Comparison of ENCODE assay signal across 19 mouse cellular contexts in the genomic region with DNA sequence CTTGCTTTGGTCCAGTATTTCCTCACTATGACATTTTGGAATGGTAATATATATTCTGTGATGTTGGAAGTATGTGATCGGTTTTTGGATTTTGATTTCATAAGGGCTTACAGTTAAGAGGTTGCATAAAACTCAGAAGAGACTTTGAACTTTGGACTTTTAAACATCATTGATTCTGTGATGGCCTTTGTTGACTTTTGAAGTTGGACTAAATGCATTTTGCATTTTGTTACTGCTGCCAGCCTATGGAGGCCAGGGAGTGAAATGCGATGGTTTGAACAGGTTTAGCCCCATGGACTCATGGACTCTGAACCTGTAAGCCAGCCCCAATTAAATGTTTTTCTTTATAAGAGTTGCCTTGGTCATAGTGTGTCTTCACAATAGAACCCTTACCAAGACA. TPM values are rescaled to one million over a fixed set of nuclear protein-coding genes. Genes with fewer than 3 reads are reported as not detected.
A peak's percentile ranks its signal among the peaks of the same experiment; 100 is the strongest.
DNase-seq lines count a peak whose midpoint lies in the region; ATAC-seq and TF ChIP-seq lines count a peak whose summit lies in the region.
"Had no signal": no experiment of that assay in that cellular context is flagged by ENCODE, and none has a peak within 500 bp of the region (broad histone marks: within the 10 kb centered on the region; RNA-seq: fewer than 3 reads in every experiment).

No protein-coding gene starts in this region.

- H3K27me3 ChIP-seq in liver, adult 2 months (ENCODE audit: control insufficient read depth, insufficient read depth, low read length) = no peaks in the 10 kb centered on the region
- no peaks in the 10 kb centered on the region for H3K27me3 ChIP-seq in liver, embryonic 12.5 days (replicated peaks)
- no peaks in the 10 kb centered on the region for H3K27me3 ChIP-seq in liver, postnatal 0 days (ENCODE audit: insufficient read depth, low read length)
- H3K27me3 ChIP-seq in liver, embryonic 11.5 days (replicated peaks; ENCODE audit: control insufficient read depth, insufficient read depth, low read length) = no peaks in the 10 kb centered on the region
- H3K27me3 ChIP-seq: CH12.LX, Patski had no signal

- no peaks in the 10 kb centered on the region for H3K36me3 ChIP-seq in liver, adult 2 months (ENCODE audit: control insufficient read depth, insufficient read depth, low read length)
- no peaks in the 10 kb centered on the region for H3K36me3 ChIP-seq in liver, embryonic 12.5 days
- H3K36me3 ChIP-seq in liver, postnatal 0 days (replicated peaks; ENCODE audit: insufficient read depth, low read length) = no peaks in the 10 kb centered on the region
- H3K36me3 ChIP-seq in liver, embryonic 11.5 days (ENCODE audit: control insufficient read depth, insufficient read depth, low read length) = no peaks in the 10 kb centered on the region
- H3K36me3 ChIP-seq: G1E had no signal

- DNase-seq in liver, adult 2 months (ENCODE audit: extremely low read depth, low read depth, low spot score) = peak; percentile 99
- DNase-seq in liver, postnatal 0 days = no peak
- no peak for DNase-seq in liver, embryonic 11.5 days (ENCODE audit: low spot score)
- DNase-seq: adrenal gland, adult 2 months; adrenal gland, adult 8-10 months; adrenal gland, postnatal 10 days; adrenal gland, postnatal 14 days; adrenal gland, postnatal 25 days; adrenal gland, postnatal 36 days; B cell, adult 2 months; cerebellum, adult 11 months; cerebellum, adult 11-12 months; cerebellum, adult 18-20 months had no signal

- peak overlapping the region; percentile 95 for H3K27ac ChIP-seq in liver, adult 2 months (replicated peaks; ENCODE audit: insufficient read depth, low read depth, low read length)
- no peak overlapping the region for H3K27ac ChIP-seq in liver, embryonic 12.5 days
- no peak overlapping the region for H3K27ac ChIP-seq in liver, postnatal 0 days (ENCODE audit: low read depth)
- no peak overlapping the region for H3K27ac ChIP-seq in liver, embryonic 11.5 days (ENCODE audit: low read depth, low read length)

- TF ChIP-seq EP300 in liver, postnatal 0 days (IDR thresholded peaks at IDR 0.05; ENCODE audit: low read depth) = no peak

- H3K4me3 ChIP-seq in liver, adult 2 months (ENCODE audit: insufficient read depth, low read depth, low read length) = no peak overlapping the region
- no peak overlapping the region for H3K4me3 ChIP-seq in liver, embryonic 12.5 days
- no peak overlapping the region for H3K4me3 ChIP-seq in liver, postnatal 0 days (ENCODE audit: low read depth, low read length)
- no peak overlapping the region for H3K4me3 ChIP-seq in liver, embryonic 11.5 days (ENCODE audit: low read depth, low read length)

- H3K4me2 ChIP-seq in liver, embryonic 12.5 days = no peak overlapping the region
- H3K4me2 ChIP-seq in liver, postnatal 0 days (ENCODE audit: low read depth, low read length) = no peak overlapping the region
- no peak overlapping the region for H3K4me2 ChIP-seq in liver, embryonic 11.5 days

- H3K4me1 ChIP-seq in liver, adult 2 months (ENCODE audit: control insufficient read depth, insufficient read depth, low read length) = peaks cover 15% of the 10 kb centered on the region
- H3K4me1 ChIP-seq in liver, embryonic 12.5 days = peaks cover 13% of the 10 kb centered on the region
- H3K4me1 ChIP-seq in liver, postnatal 0 days (ENCODE audit: insufficient read depth) = peaks cover 4% of the 10 kb centered on the region
- H3K4me1 ChIP-seq in liver, embryonic 11.5 days (replicated peaks; ENCODE audit: control insufficient read depth, insufficient read depth, low read length) = no peaks in the 10 kb centered on the region; the same call in 1 of the 2 replicates

- no peaks in the 10 kb centered on the region for H3K9me3 ChIP-seq in liver, embryonic 12.5 days (replicated peaks)
- no peaks in the 10 kb centered on the region for H3K9me3 ChIP-seq in liver, postnatal 0 days (ENCODE audit: low read length)
- no peaks in the 10 kb centered on the region for H3K9me3 ChIP-seq in liver, embryonic 11.5 days (ENCODE audit: control insufficient read depth, low read length)

- TF ChIP-seq CTCF in liver, adult 2 months (IDR thresholded peaks at IDR 0.05; ENCODE audit: low read depth, low read length) = no peak
- TF ChIP-seq CTCF in liver, postnatal 0 days (IDR thresholded peaks at IDR 0.05; ENCODE audit: low read depth) = no peak

- no peak overlapping the region for H3K9ac ChIP-seq in liver, adult 2 months (ENCODE audit: low read depth, low read length)
- H3K9ac ChIP-seq in liver, embryonic 12.5 days = no peak overlapping the region
- H3K9ac ChIP-seq in liver, postnatal 0 days (replicated peaks) = no peak overlapping the region
- no peak overlapping the region for H3K9ac ChIP-seq in liver, embryonic 11.5 days (ENCODE audit: low read depth, low read length)

- ATAC-seq in liver, embryonic 12.5 days = no peak
- peak; percentile 26; the same call in 1 of the 2 replicates for ATAC-seq in liver, postnatal 0 days
- no peak for ATAC-seq in liver, embryonic 11.5 days (replicated peaks; ENCODE audit: low FRiP score)
- ATAC-seq: activated CD4-positive, CD25-positive, alpha-beta regulatory T cell, adult 4 months; CD4-positive, CD25-positive, alpha-beta regulatory T cell, adult 4 months; Patski had no signal

- no peak for TF ChIP-seq POLR2A in liver, adult 2 months (IDR thresholded peaks at IDR 0.05; ENCODE audit: extremely low read depth, insufficient read depth, low read length)

- no peaks in the 10 kb centered on the region for H3K79me2 ChIP-seq in liver, adult 2 months (ENCODE audit: control insufficient read depth, insufficient read depth, low read length)

- WGBS in liver, adult 2 months = 23% methylated on average over 2 of the region's 2 CpGs
- 75% methylated on average over 2 of the region's 2 CpGs for WGBS in liver, embryonic 12.5 days (ENCODE audit: insufficient replicate concordance)
- WGBS in liver, postnatal 0 days (ENCODE audit: insufficient replicate concordance) = 62% methylated on average over 2 of the region's 2 CpGs
- 73% methylated on average over 2 of the region's 2 CpGs for WGBS in liver, embryonic 11.5 days

RNA-seq across cellular contexts. Expression of a gene that starts 2.2 kb away (rescaled TPM):
- total RNA-seq in liver, adult 2 months (2014; rRNA removed) = 30.3 and 34.8 TPM in 2 replicates
- polyA plus RNA-seq in liver, adult 2 months (2012; rRNA removed) = 22.5 and 30.5 TPM in 2 replicates
- 36.6 and 42.8 TPM in 2 replicates for polyA plus RNA-seq in liver, embryonic 12.5 days (2016; fragmentation: Nextera tagmentation; extraction: Ambion mirVana)
- 22.3 and 23.9 TPM in 2 replicates for polyA plus RNA-seq in liver, postnatal 0 days (2015; fragmentation: Nextera tagmentation; extraction: Ambion mirVana)
- polyA plus RNA-seq in liver, embryonic 11.5 days (2014; fragmentation: Nextera tagmentation; extraction: Ambion mirVana) = 54.3 and 57.2 TPM in 2 replicates
- polyA plus RNA-seq: G1E had no signal
